Mouse (Mus musculus) ES-E14 (cell line): ENCODE measurements around the gene Atp5c1. TPM values are rescaled to one million over a fixed set of nuclear protein-coding genes. Genes with fewer than 3 reads are reported as not detected.

Experiments
- DNase-seq: peaks from one replicate; pipeline ENCODE4 v3.0.0-alpha.2; 2013; ENCODE audit warnings: low read depth, low spot score
- H3K27ac ChIP-seq: 2 replicates; pipeline ENCODE4 v1.5.1; 2012; ENCODE audit warnings: low read depth, mild to moderate bottlenecking, low read length, moderate library complexity, mixed read lengths; ENCODE audit not compliant: poor library complexity, insufficient read depth, severe bottlenecking
- H3K36me3 ChIP-seq: 2 replicates; pipeline ENCODE4 v1.6.1; 2012; ENCODE audit warnings: mild to moderate bottlenecking, low read length, moderate library complexity, mixed read lengths; ENCODE audit not compliant: control insufficient read depth, poor library complexity, insufficient read depth, severe bottlenecking
- H3K4me1 ChIP-seq, 2 experiments: fragments of 150-350 bp in 1 of 2; sonication (generic) in 1 of 2; 2 replicates each; pipeline ENCODE4 v1.6.1; 2012; ENCODE audit warnings: low read length in 2 of 2, mild to moderate bottlenecking in 1 of 2, mixed read lengths in 1 of 2; ENCODE audit not compliant: control insufficient read depth in 2 of 2, insufficient read depth in 2 of 2, poor library complexity in 1 of 2
- H3K4me3 ChIP-seq, 2 experiments: fragments of 150-350 bp in 1 of 2; sonication (generic) in 1 of 2; 2 replicates each; pipeline ENCODE4 v1.5.1; 2012; ENCODE audit warnings: low read length in 2 of 2, low read depth in 1 of 2, mild to moderate bottlenecking in 1 of 2, mixed read lengths in 1 of 2; ENCODE audit not compliant: insufficient read depth in 1 of 2, poor library complexity in 1 of 2, severe bottlenecking in 1 of 2
- H3K9ac ChIP-seq: 2 replicates; pipeline ENCODE4 v1.6.1; 2012; ENCODE audit warnings: low read depth, mild to moderate bottlenecking, low read length, mixed read lengths; ENCODE audit not compliant: poor library complexity, insufficient read depth, severe bottlenecking
- H3K9me3 ChIP-seq: fragments of 150-350 bp; sonication (generic); 2 replicates; pipeline ENCODE4 v1.6.1; 2012; ENCODE audit warnings: low read depth, mild to moderate bottlenecking, low read length; ENCODE audit not compliant: control insufficient read depth, insufficient read depth
- CHD2 ChIP-seq: IDR thresholded peaks from 2 replicates; pipeline ENCODE4 v1.6.1; 2014; ENCODE audit warnings: mild to moderate bottlenecking, low read depth, low read length, inconsistent platforms
- HCFC1 ChIP-seq: IDR thresholded peaks from 2 replicates; pipeline ENCODE4 v1.6.1; 2012; ENCODE audit warnings: low read length, inconsistent platforms, borderline replicate concordance; ENCODE audit not compliant: insufficient read depth
- MAFK ChIP-seq: IDR thresholded peaks from 2 replicates; pipeline ENCODE4 v1.6.1; 2014; ENCODE audit warnings: mild to moderate bottlenecking, low read depth, low read length, inconsistent platforms; ENCODE audit not compliant: insufficient read depth
- ZC3H11A ChIP-seq: IDR thresholded peaks from 2 replicates; pipeline ENCODE4 v1.6.1; 2012; ENCODE audit warnings: low read depth, mild to moderate bottlenecking, inconsistent platforms, low read length, borderline replicate concordance
- ZNF384 ChIP-seq: IDR thresholded peaks from 2 replicates; pipeline ENCODE4 v1.6.1; 2012; ENCODE audit warnings: low read depth, low read length, inconsistent platforms
- in situ Hi-C, 2 experiments: fragments of 600-800 bp; cut with MboI; formaldehyde crosslinking; loops; one replicate each; pipeline ENCODE4 v1.15.1; 2025; ENCODE audit warnings: low sequenced_read_pairs in 2 of 2, inconsistent platforms in 1 of 2; ENCODE audit not compliant: unreplicated experiment in 2 of 2
- total RNA-seq: library from RNA; depleted of rRNA; stranded (reverse); fragments of 300-350 nt; gene quantifications from 2 replicates; pipeline ENCODE4 v1.2.3, GENCODE M21; 2012

Atp5c1 gene
- total RNA-seq, 1 experiment, result 386 TPM

GRCm38 (mm10) chr2:10048461-10048860 is 31.8 kb downstream of the Atp5c1 start, which contains the start of gene Taf3:
Gene Taf3, minus strand, starts transcription at chr2:10048596.
- Histone ChIP-seq H3K4me1 (no peaks in the 10 kb centered on the region), H3K9ac (peak within 1 kb of the TSS; percentile 97), H3K9me3 (no peaks in the 10 kb centered on the region), H3K27ac (no peak within 1 kb of the TSS), H3K4me3 (peak within 1 kb of the TSS; percentile 96 to 99), H3K36me3 (no peaks in the 10 kb centered on the region)
- DNase-seq, result peak; percentile 93
- in situ Hi-C loops, result no loop called here
- TF ChIP-seq MAFK (no peak), HCFC1 (peak; percentile 84)

- peak overlapping the region; percentile 96 to 99 for H3K4me3 ChIP-seq
- H3K36me3 ChIP-seq, result no peaks in the 10 kb centered on the region
- DNase-seq, result no peak
- in situ Hi-C loops, result no loop called here
- H3K27ac ChIP-seq, result no peak overlapping the region
- no peaks in the 10 kb centered on the region for H3K9me3 ChIP-seq
- TF ChIP-seq ZNF384 (no peak), MAFK (no peak), HCFC1 (no peak), ZC3H11A (no peak), CHD2 (no peak)
- H3K4me1 ChIP-seq, result no peaks in the 10 kb centered on the region
- H3K9ac ChIP-seq, result peak overlapping the region; percentile 97
These were observed 32.4 kb downstream of the Atp5c1 start for GRCm38 (mm10) chr2:10047758-10048436.

GRCm38 (mm10) chr2:10034976-10035375 is 45.3 kb downstream of the Atp5c1 start:
- H3K9me3 ChIP-seq, result no peaks in the 10 kb centered on the region
- TF ChIP-seq CHD2 (no peak), MAFK (no peak), ZC3H11A (no peak), ZNF384 (no peak), HCFC1 (no peak)
- no peak overlapping the region for H3K27ac ChIP-seq
- no peak overlapping the region for H3K9ac ChIP-seq
- no peaks in the 10 kb centered on the region; a peak in 1 of 4 replicates for H3K4me1 ChIP-seq
- in situ Hi-C loops, result no loop called here
- no peak overlapping the region for H3K4me3 ChIP-seq
- H3K36me3 ChIP-seq, result no peaks in the 10 kb centered on the region
- DNase-seq, result no peak

- H3K4me3 ChIP-seq, result no peak overlapping the region
- in situ Hi-C loops, result no loop called here
- no peak for TF ChIP-seq ZC3H11A
- TF ChIP-seq ZNF384, result no peak
- no peak for TF ChIP-seq CHD2
- no peak for TF ChIP-seq MAFK
- TF ChIP-seq HCFC1, result no peak
- H3K27ac ChIP-seq, result no peak overlapping the region
- no peak overlapping the region for H3K9ac ChIP-seq
- no peaks in the 10 kb centered on the region for H3K9me3 ChIP-seq
- DNase-seq, result no peak
- H3K4me1 ChIP-seq, result no peaks in the 10 kb centered on the region; a peak in 1 of 4 replicates
- H3K36me3 ChIP-seq, result no peaks in the 10 kb centered on the region
These were observed 46.6 kb downstream of the Atp5c1 start for GRCm38 (mm10) chr2:10033684-10034083.

GRCm38 (mm10) chr2:10029755-10030154 is 50.6 kb downstream of the Atp5c1 start:
- H3K4me1 ChIP-seq, result no peaks in the 10 kb centered on the region; a peak in 1 of 4 replicates
- no peak overlapping the region for H3K4me3 ChIP-seq
- no peak for TF ChIP-seq HCFC1
- no peak overlapping the region for H3K9ac ChIP-seq
- DNase-seq, result no peak
- in situ Hi-C loops, result no loop called here
- H3K9me3 ChIP-seq, result no peaks in the 10 kb centered on the region
- no peak overlapping the region for H3K27ac ChIP-seq
- no peaks in the 10 kb centered on the region for H3K36me3 ChIP-seq
